Mouse (Mus musculus) limb, embryonic 12.5 days (tissue): ENCODE results near the gene Rorc. TPM values are rescaled to one million over a fixed set of nuclear protein-coding genes. Genes with fewer than 3 reads are reported as not detected.

ENCODE experiments used
- ATAC-seq: fragments of 200-750 bp; cut with Nextera tagmentation; 2 replicates; pipeline ENCODE4 v1.8.0; 2017; ENCODE audit warnings: low read depth, moderate TSS enrichment; ENCODE audit not compliant: insufficient number of reproducible peaks, insufficient read depth, low FRiP score, low TSS enrichment
- H3K27ac ChIP-seq: fragments of 300-500 bp; sonication (generic); 2 replicates; pipeline ENCODE4 v1.5.1; 2016; ENCODE audit warnings: mild to moderate bottlenecking, moderate library complexity
- H3K27me3 ChIP-seq: fragments of 300-500 bp; sonication (generic); 2 replicates; pipeline ENCODE4 v1.6.1; 2016; ENCODE audit warnings: mild to moderate bottlenecking, moderate library complexity
- H3K36me3 ChIP-seq: fragments of 300-500 bp; sonication (generic); 2 replicates; pipeline ENCODE4 v1.6.1; 2016; ENCODE audit warnings: mild to moderate bottlenecking, moderate library complexity
- H3K4me1 ChIP-seq: fragments of 300-500 bp; sonication (generic); replicated peaks from 2 replicates; pipeline ENCODE4 v1.6.1; 2016
- H3K4me2 ChIP-seq: fragments of 300-500 bp; sonication (generic); 2 replicates; pipeline ENCODE4 v1.6.1; 2016; ENCODE audit warnings: mild to moderate bottlenecking, moderate library complexity
- H3K4me3 ChIP-seq: fragments of 300-500 bp; sonication (generic); replicated peaks from 2 replicates; pipeline ENCODE4 v1.5.1; 2016; ENCODE audit warnings: mild to moderate bottlenecking
- H3K9ac ChIP-seq: fragments of 300-500 bp; sonication (generic); replicated peaks from 2 replicates; pipeline ENCODE4 v1.6.1; 2016; ENCODE audit warnings: mild to moderate bottlenecking, moderate library complexity
- H3K9me3 ChIP-seq: fragments of 300-500 bp; sonication (generic); 2 replicates; pipeline ENCODE4 v1.6.1; 2016; ENCODE audit warnings: mild to moderate bottlenecking, moderate library complexity
- WGBS: fragments of 180-500 bp; shearing (Covaris S2); methylation state at CpG from one replicate; pipeline ENCODE4 v1.1.7; 2016; 5-methylcytosine and 5-hydroxymethylcytosine counted together
- polyA plus RNA-seq: library from polyadenylated mRNA; unstranded; fragments of >200 nt; fragmentation: Nextera tagmentation; extraction: Ambion mirVana; gene quantifications from 2 replicates; pipeline ENCODE4 v1.2.1, GENCODE M21; 2016

Rorc gene
- polyA plus RNA-seq, 1 experiment from 2014 or later: 1.1 TPM

DNA sequence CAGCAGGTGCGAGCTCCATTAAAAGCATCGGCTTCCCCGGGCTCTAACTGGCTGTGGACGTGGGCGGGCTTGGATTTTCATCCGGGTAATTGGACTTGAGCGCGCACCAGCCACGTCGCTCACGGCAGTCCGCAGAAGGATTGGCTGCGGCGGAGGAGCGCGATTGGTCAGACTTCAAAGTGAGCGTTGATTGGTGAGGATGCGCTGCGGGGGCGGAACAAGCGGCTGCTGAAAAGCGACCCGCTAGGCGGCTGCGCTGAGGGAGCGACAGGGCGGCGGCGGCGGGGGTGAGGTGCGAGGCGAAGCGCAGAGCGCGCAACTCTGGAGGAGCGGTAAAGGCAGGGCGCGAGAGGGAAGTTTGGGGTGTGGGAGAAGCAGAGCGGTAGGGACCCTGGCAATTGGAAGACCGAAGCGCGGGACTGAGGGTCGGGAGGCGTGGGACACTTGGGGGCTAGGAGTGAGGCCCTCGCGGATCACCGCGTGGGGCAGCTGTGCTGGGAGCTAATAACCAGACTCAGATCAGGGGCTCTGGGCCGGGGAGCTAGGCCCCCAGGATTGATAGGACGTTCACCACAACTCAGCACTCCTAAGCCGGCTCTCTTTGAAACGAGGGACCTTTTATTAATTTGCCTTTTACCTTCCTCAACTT, 40.6 kb downstream of the Rorc start, which contains the start of gene Tdrkh:
TSS of gene Tdrkh (plus strand) at position 243 of the 649 bp plus-strand sequence.
- peak; percentile 99 for ATAC-seq
- peaks cover 9% of the 10 kb centered on the region for H3K4me1 ChIP-seq
- H3K4me2 ChIP-seq: peak within 1 kb of the TSS; percentile 80
- peak within 1 kb of the TSS; percentile 49; the same call in 1 of the 2 replicates for H3K9ac ChIP-seq
- WGBS: 8% methylated on average over 52 of the region's 52 CpGs
- peaks cover 8% of the 10 kb centered on the region for H3K27me3 ChIP-seq
- no peaks in the 10 kb centered on the region for H3K9me3 ChIP-seq
- H3K27ac ChIP-seq: no peak within 1 kb of the TSS
- H3K4me3 ChIP-seq: peak within 1 kb of the TSS; percentile 40
- H3K36me3 ChIP-seq: no peaks in the 10 kb centered on the region

DNA sequence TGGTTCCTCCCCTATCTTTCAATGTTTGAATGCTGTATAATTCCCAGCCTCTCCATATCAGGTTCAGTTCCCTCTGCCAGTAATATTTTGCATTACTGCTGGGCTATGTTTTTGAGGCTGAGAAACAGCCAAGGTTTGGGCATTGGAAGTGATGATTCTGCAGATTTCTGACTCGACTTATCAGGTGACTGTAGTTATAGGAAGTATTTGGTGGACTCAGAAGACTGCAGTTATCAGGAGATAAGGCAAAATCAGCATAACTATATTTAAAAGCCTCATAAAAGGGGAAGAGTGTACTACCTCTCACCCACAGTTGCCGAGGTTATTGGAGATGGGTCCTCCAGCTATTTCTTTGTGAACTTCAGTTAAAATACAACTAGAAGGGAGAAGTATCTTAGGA, 58.4 kb downstream of the Rorc start:
- H3K27me3 ChIP-seq: no peaks in the 10 kb centered on the region
- H3K9ac ChIP-seq: no peak overlapping the region
- no peak overlapping the region for H3K27ac ChIP-seq
- H3K4me1 ChIP-seq: no peaks in the 10 kb centered on the region
- no peak for ATAC-seq
- 80% methylated on average over 2 of the region's 2 CpGs for WGBS
- H3K36me3 ChIP-seq: no peaks in the 10 kb centered on the region
- H3K4me2 ChIP-seq: no peak overlapping the region
- no peak overlapping the region for H3K4me3 ChIP-seq
- H3K9me3 ChIP-seq: no peaks in the 10 kb centered on the region

DNA sequence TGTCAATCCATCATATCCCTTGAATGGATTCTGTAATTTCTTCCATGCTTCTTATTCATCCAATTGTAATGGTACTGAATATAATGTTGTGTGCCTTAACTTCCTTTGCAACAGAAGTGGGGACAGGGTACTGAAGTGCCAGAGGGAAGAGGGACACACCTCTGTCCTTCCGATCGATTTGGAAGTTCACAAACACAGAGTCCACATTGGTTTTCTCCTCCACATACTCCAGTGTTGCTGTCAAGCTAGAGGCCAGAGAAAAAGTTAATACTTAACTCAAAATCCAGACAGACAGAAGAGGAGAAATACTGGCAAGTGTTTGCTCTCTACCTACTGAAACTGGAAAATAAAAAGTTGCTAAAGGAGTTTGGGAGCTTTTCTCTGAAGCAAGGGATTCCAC, 61.7 kb downstream of the Rorc start:
- Histone ChIP-seq H3K9ac (no peak overlapping the region), H3K9me3 (no peaks in the 10 kb centered on the region), H3K36me3 (no peaks in the 10 kb centered on the region), H3K27ac (no peak overlapping the region), H3K4me2 (no peak overlapping the region), H3K27me3 (peaks cover 3% of the 10 kb centered on the region; the same call in 1 of the 2 replicates), H3K4me3 (no peak overlapping the region), H3K4me1 (no peaks in the 10 kb centered on the region)
- WGBS: 89% methylated on average over 2 of the region's 2 CpGs
- ATAC-seq: no peak

DNA sequence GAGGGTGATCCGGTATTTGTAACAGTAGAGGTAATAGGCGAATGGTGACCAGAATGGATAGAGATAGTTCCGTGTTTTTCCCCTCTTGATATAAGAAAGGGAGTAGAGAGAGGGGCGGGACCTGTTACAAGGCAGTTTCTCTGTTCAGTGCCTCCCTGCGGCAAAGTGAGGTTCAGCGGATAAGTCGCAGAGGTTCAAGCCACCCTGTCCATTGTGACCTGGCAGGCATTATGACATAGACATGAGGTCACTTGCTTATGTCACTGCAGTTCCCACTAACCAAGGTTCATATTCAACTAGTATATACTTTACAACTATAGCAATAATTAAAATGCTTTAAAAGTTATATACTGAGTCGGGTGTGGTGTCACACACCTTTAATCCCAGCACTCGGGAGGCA, 63.8 kb downstream of the Rorc start:
- no peaks in the 10 kb centered on the region for H3K4me1 ChIP-seq
- no peaks in the 10 kb centered on the region for H3K9me3 ChIP-seq
- no peak overlapping the region for H3K27ac ChIP-seq
- peaks cover 11% of the 10 kb centered on the region; the same call in 1 of the 2 replicates for H3K27me3 ChIP-seq
- H3K4me3 ChIP-seq: no peak overlapping the region
- H3K36me3 ChIP-seq: no peaks in the 10 kb centered on the region
- H3K9ac ChIP-seq: no peak overlapping the region
- whole genome bisulfite sequencing: 77% methylated on average over 9 of the region's 9 CpGs
- no peak overlapping the region for H3K4me2 ChIP-seq
- no peak for ATAC-seq

DNA sequence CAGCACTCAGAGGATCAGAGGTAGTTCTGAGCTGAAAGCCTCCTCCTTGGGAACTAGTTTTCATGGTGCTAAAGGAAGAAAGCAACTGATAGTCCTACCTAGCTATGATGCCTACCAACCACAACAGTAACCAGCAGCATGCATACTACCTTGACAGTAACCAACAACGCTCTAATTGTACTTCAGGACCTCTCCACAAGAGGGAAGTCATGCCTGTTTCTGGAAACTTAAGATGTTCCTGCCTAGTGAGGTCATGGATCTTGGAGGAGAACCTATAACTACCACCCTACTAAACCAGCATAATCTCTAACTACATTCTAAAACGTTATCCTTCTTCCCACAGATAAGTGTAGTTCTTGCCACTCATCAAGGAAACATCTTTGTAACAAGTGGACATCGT, 68.6 kb downstream of the Rorc start:
- Histone ChIP-seq H3K4me1 (peaks cover 5% of the 10 kb centered on the region), H3K36me3 (peaks cover 15% of the 10 kb centered on the region), H3K27ac (no peak overlapping the region), H3K4me2 (no peak overlapping the region), H3K9me3 (no peaks in the 10 kb centered on the region), H3K9ac (no peak overlapping the region), H3K4me3 (no peak overlapping the region), H3K27me3 (peaks cover 11% of the 10 kb centered on the region; the same call in 1 of the 2 replicates)
- ATAC-seq: no peak
- 37% methylated on average over 3 of the region's 3 CpGs for WGBS

DNA sequence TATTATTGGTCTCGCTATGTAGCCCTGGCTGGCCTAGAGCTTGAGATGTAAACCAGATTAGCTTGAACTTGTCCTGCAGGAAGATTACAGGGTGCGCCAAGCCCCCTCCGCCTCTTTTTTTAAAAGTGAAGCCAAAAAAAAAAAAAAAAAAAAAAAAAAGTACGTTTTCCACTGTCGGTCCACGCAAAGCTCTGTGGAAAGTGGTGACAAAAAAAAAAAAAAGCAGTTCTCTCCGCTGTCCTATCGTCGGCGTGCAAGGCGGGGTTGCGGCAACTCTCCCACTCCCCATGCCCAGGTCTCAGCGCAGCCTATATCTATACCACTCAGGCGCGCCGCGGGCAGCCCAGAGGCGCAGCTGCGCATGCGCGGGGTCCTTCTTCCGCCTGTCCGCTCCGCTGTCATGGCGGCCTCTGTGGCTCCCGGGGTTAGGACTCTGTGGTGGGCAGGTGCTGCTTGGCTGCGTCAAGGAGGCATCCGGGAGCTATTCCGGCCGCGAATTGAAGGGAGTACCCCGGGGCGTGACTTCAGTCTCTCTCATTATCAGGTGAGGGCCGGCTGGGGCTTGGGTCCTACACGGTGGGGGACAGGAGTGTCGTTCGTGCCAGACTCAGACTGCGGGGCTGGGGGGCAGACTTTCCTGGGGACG, 70.5 kb downstream of the Rorc start, which contains the start of gene Mrpl9:
TSS of gene Mrpl9 (plus strand) at position 368 of the 646 bp plus-strand sequence.
- peak within 1 kb of the TSS; percentile 88 for H3K9ac ChIP-seq
- H3K4me2 ChIP-seq: peak within 1 kb of the TSS; percentile 82
- H3K4me3 ChIP-seq: peak within 1 kb of the TSS; percentile 94
- peak; percentile 97 for ATAC-seq
- no peaks in the 10 kb centered on the region for H3K9me3 ChIP-seq
- H3K27ac ChIP-seq: no peak within 1 kb of the TSS
- WGBS: under 1% methylated on average over 37 of the region's 39 CpGs
- H3K27me3 ChIP-seq: peaks cover 11% of the 10 kb centered on the region; the same call in 1 of the 2 replicates
- peaks cover 5% of the 10 kb centered on the region for H3K4me1 ChIP-seq
- peaks cover 34% of the 10 kb centered on the region for H3K36me3 ChIP-seq

DNA sequence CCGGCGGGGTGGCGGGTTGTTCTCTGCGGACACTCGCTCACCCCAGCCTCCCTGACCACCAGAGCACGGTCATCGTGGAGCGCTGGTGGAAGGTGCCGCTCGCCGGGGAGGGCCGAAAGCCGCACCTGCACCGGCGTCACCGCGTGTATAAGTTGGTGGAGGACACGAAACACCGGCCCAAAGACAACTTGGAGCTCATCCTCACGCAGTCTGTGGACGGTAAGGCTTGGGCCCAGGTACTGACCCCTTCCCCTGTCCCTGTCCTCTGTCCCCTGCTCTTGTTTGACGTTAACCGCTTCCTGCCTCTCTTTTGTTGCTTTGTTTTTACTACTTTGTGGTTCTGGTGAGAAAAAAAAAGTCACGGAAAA, 71.0 kb downstream of the Rorc start, which contains the start of gene Oaz3:
TSS of gene Oaz3 (minus strand) at position 319 of the 368 bp plus-strand sequence.
- no peaks in the 10 kb centered on the region for H3K9me3 ChIP-seq
- H3K4me3 ChIP-seq: peak within 1 kb of the TSS; percentile 94
- no peak; the same call in 1 of the 2 replicates for ATAC-seq
- peaks cover 5% of the 10 kb centered on the region for H3K4me1 ChIP-seq
- H3K27ac ChIP-seq: no peak within 1 kb of the TSS
- H3K36me3 ChIP-seq: peaks cover 39% of the 10 kb centered on the region
- H3K27me3 ChIP-seq: peaks cover 11% of the 10 kb centered on the region; the same call in 1 of the 2 replicates
- WGBS: 1% methylated on average over 24 of the region's 24 CpGs
- peak within 1 kb of the TSS; percentile 82 for H3K4me2 ChIP-seq
- peak within 1 kb of the TSS; percentile 88 for H3K9ac ChIP-seq

Other genes with a start within 250 kb of the Rorc start
- not detected in 2 replicates for gene Gm10696, start 194.6 kb upstream of the Rorc start, polyA plus RNA-seq
- not detected in 2 replicates for gene Gm5286, start 176.1 kb upstream of the Rorc start, polyA plus RNA-seq
- not detected in 2 replicates for gene Gm4778, start 108.8 kb upstream of the Rorc start, polyA plus RNA-seq
- 9.1 and 10.1 TPM in 2 replicates for gene Them4, start 62.7 kb upstream of the Rorc start, polyA plus RNA-seq
- gene Them5, start 30.7 kb upstream of the Rorc start, polyA plus RNA-seq: 0.28 TPM in 1 of 2 replicates, not detected in the other
- gene C2cd4d, start 10.4 kb upstream of the Rorc start, polyA plus RNA-seq: 2.0 and 2.1 TPM in 2 replicates
- 0.09 TPM in 1 of 2 replicates, not detected in the other for gene Lingo4, start 25.7 kb downstream of the Rorc start, polyA plus RNA-seq
- gene Tdrkh, start 40.5 kb downstream of the Rorc start, polyA plus RNA-seq: 8.5 and 8.6 TPM in 2 replicates
- gene Mrpl9, start 70.5 kb downstream of the Rorc start, polyA plus RNA-seq: 69.3 and 69.9 TPM in 2 replicates
- gene Oaz3, start 71.1 kb downstream of the Rorc start, polyA plus RNA-seq: 0.33 and 0.34 TPM in 2 replicates
- 2.2 and 2.7 TPM in 2 replicates for gene Celf3, start 105.5 kb downstream of the Rorc start, polyA plus RNA-seq
- 1.1 and 2.8 TPM in 2 replicates for gene Riiad1, start 107.5 kb downstream of the Rorc start, polyA plus RNA-seq
- gene Snx27, start 209.9 kb downstream of the Rorc start, polyA plus RNA-seq: 58.7 and 64.1 TPM in 2 replicates